Mouse (Mus musculus): ENCODE measurements around the gene Cit. TPM values are rescaled to one million over a fixed set of nuclear protein-coding genes. Genes with fewer than 3 reads are reported as not detected.
A peak's percentile ranks its signal among the peaks of the same experiment; 100 is the strongest.

Cit gene
- total RNA-seq, 2 experiments from 2014 or later = 178 to 201 TPM

- intact Hi-C loops (cut with DNase I) = no loop called here
- no peak for DNase-seq (ENCODE audit: low spot score in 2 of 2)
These were observed 176.5 kb downstream of the Cit start for GRCm38 (mm10) chr5:116021552-116021951.

DNA sequence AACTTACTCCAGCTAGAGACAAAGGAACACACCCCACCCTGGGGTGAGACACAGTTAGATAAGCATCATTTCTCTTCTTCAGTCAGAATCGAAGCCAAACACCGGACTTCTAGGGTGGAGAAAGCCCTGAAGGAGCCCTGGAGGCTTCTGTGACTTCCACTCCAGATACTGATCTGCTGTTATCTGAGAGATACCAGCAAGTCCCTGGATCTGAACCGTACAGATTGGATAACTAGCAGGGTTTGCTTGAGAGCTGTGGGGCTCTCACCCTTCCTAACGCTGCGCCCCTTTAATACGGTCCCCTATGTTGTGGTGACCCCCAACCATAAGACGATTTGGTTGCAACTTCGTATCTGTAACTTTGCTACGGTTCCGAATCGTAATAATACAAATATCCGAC is 177.1 kb downstream of the Cit start:
- no peak for DNase-seq (ENCODE audit: low spot score in 2 of 2)
- intact Hi-C loops (cut with DNase I) = no loop called here

DNA sequence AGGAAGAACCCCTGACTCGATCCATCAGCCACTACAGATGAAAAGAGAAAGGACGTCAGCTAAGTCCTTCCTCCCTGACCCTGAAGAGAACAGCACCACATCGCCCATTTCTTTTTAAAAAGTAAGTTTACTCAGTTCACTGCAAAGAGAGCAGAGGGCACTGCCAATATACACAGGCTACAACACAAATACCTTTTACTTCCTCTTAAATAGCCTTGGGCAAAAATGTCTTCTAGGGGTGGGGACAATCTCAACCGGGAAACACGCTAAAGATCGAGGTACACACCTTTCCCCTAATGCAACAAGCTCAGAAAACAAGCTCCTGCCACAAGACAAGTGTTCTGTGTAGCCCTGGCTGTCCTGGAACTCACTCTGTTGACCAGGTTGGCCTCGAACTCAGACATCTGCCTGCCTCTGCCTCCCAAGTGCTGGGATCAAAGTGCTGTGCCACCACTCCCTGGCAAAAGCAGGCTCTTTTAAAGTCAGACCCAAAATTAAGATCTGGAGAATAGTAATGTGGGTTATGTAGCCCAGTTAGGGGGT is 177.7 kb downstream of the Cit start:
- intact Hi-C loops (cut with DNase I) = no loop called here
- DNase-seq (ENCODE audit: low spot score in 2 of 2) = no peak

DNA sequence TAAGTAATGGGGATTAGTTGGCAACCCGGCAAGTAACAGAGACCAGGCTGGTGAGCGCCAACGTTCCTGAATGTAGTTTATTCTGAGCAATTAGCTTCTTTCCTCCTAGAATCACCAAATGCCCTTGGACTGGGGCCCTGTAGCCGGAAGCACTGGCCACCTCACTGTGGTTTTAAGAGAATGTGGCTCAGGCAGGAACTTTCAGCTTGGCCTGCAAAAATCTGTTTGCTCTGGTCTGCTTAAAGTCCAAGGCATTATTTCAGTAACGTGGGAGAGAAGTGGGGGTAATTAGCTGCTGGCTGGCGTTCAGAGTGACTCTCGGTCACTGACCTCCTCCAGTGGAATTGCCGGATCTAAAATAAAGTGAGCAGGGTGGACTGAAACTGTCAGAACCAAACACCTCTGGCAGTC is 178.2 kb downstream of the Cit start:
- DNase-seq (ENCODE audit: low spot score in 2 of 2) = no peak
- intact Hi-C loops (cut with DNase I) = no loop called here

GRCm38 (mm10) chr5:116023821-116024284 is 178.8 kb downstream of the Cit start:
- no peak for DNase-seq (ENCODE audit: low spot score in 2 of 2)
- intact Hi-C loops (cut with DNase I) = no loop called here

- intact Hi-C loops (cut with DNase I) = no loop called here
- DNase-seq (ENCODE audit: low spot score in 2 of 2) = peak; percentile 90 to 92
These were observed 179.3 kb downstream of the Cit start, which contains the start of gene Prkab1 for GRCm38 (mm10) chr5:116024327-116024739. TSS of gene Prkab1 (minus strand) at chr5:116024508.

- DNase-seq (ENCODE audit: low spot score in 2 of 2) = no peak
- intact Hi-C loops (cut with DNase I) = no loop called here
These were observed 181.0 kb downstream of the Cit start for GRCm38 (mm10) chr5:116026107-116026506.

DNA sequence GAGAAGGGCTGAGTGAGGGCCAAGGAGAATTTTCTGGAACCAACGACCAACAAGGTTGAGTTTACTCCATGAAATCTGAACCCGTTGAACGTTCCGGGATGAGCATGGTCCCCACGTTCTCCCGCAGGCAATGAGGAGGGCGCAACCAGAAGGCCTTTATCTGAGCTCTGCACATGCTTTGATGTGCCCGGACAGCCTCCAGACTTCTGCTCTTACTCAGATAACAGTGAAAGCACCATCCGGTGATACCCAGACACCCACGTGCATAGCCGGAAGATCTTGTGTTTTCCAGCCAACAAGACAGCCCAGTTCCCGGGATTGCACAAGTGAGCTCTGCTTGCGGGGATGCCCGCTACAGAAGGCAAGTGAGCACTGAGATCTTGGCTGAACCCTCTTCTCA is 181.5 kb downstream of the Cit start:
- intact Hi-C loops (cut with DNase I) = no loop called here
- DNase-seq (ENCODE audit: low spot score in 2 of 2) = no peak

DNA sequence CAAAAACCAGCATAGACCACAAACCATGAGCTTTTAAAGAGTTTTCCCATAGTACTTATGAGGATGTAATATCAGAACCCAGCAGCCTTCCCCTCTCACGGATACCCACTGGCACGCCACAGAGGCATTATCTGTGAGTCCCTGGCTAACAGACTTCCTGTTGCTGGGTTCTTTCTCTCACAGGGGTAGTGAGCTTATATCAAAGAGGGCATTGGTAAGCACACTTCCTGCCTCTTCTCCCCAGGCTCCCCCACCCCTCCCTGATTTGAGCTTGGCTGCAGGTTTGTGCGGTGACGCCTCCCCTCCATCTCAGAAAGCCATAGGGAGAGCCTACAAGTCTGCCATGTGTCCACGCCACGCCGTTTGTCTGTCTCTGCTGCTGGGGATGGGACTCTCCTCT is 184.0 kb downstream of the Cit start:
- intact Hi-C loops (cut with DNase I) = no loop called here
- DNase-seq (ENCODE audit: low spot score in 2 of 2) = no peak

GRCm38 (mm10) chr5:116030566-116031189 is 185.6 kb downstream of the Cit start:
- intact Hi-C loops (cut with DNase I) = loop anchor here (5.0 kb wide), 1 partner anchor 1067 kb away; no protein-coding TSS in a partner anchor

GRCm38 (mm10) chr5:116031190-116031577 is 186.1 kb downstream of the Cit start:
- intact Hi-C loops (cut with DNase I) = loop anchor here (5.0 kb wide), 1 partner anchor 1066 kb away; no protein-coding TSS in a partner anchor
- DNase-seq (ENCODE audit: low spot score in 2 of 2) = peak; percentile 59 to 65

More at GRCm38 (mm10) chr5:116030566-116031189, 185.6 kb downstream of the Cit start:
- DNase-seq (ENCODE audit: low spot score in 2 of 2) = no peak

- no peak for DNase-seq (ENCODE audit: low spot score in 2 of 2)
- intact Hi-C loops (cut with DNase I) = no loop called here
These were observed 191.4 kb downstream of the Cit start for GRCm38 (mm10) chr5:116036465-116036864.

DNA sequence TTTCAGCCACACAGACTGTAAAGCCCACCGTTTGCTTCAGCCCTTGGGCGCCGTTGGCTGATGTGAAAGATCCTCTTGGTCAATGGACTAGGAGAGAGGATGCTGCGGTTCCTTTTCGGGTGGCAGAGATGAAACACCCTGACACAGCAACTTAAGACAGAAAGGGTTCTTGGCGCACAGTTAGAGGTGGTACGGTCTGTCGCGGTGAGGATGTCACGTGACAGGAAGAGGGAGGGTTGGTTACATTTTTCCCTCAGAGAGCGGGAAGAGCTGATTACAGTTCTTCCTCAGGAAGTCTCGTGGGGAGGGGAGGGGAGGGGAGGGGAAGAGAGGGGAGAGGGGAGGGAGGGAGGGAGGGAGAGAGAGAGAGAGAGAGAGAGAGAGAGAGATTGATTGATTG is 192.7 kb downstream of the Cit start:
- intact Hi-C loops (cut with DNase I) = no loop called here
- DNase-seq (ENCODE audit: low spot score in 2 of 2) = no peak

DNA sequence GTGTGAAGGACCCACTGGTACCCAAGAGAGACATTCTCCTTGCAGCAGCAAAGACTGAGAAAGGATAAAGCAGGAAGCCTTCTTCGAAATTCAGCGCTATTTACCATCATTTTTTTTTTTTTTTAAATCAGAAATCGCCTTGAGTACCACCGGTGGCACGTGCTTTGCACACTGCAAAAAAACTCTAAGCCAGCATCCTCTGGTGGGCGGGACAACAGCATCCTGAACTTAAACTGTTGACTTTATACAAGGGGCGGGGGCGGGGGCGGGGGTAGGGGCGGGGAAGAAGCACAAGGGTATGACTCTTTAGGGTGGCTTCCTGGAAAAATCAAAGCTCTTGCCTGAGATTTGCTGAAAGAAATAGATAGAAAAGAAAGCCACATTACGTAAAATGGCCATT is 194.6 kb downstream of the Cit start:
- intact Hi-C loops (cut with DNase I) = no loop called here
- DNase-seq (ENCODE audit: low spot score in 2 of 2) = no peak

DNA sequence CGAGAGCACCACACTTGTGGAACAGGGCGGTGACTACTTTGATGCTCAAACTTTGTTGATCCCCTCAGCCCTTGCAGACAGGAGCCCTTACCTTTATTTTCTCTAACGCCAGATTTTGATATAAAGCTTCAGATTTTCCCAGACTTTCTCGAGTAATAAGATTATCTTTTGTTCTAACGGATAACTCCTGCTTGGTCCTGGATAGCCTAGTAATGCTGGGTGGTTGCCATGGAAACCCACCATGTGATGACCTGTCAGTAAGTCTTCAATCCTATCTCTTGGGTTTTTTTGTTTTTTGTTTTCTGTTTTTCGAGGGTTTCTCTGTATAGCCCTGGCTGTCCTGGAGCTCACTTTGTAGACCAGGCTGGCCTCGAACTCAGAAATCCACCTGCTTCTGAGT is 197.2 kb downstream of the Cit start:
- no peak for DNase-seq (ENCODE audit: low spot score in 2 of 2)
- intact Hi-C loops (cut with DNase I) = no loop called here

GRCm38 (mm10) chr5:116045581-116045980 is 200.5 kb downstream of the Cit start:
- DNase-seq (ENCODE audit: low spot score in 2 of 2) = no peak
- intact Hi-C loops (cut with DNase I) = no loop called here

- DNase-seq (ENCODE audit: low spot score in 2 of 2) = no peak
- intact Hi-C loops (cut with DNase I) = no loop called here
These were observed 201.2 kb downstream of the Cit start for GRCm38 (mm10) chr5:116046246-116046645.

- DNase-seq (ENCODE audit: low spot score in 2 of 2) = no peak
- intact Hi-C loops (cut with DNase I) = no loop called here
These were observed 203.2 kb downstream of the Cit start for GRCm38 (mm10) chr5:116048321-116048720.

DNA sequence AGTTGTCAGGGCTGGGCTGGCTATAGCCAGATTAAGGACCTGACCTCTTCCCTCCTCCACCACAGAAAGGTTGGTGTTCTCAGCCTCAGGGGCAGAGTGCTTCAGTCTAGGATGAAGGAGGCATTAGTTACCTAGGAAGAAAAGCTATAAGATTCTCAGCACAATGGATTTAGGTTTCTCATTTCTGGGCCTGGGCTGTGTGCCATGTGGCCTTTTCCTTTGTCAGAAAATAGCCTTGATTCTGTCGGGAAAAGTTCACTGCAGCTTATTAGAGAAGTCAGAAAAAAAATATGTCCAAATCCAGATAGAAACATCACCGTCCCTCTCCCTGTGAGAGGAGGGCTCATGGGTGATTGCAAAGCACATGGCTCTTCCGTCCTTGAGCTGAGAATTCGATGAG is 204.7 kb downstream of the Cit start:
- DNase-seq (ENCODE audit: low spot score in 2 of 2) = no peak
- intact Hi-C loops (cut with DNase I) = no loop called here

DNA sequence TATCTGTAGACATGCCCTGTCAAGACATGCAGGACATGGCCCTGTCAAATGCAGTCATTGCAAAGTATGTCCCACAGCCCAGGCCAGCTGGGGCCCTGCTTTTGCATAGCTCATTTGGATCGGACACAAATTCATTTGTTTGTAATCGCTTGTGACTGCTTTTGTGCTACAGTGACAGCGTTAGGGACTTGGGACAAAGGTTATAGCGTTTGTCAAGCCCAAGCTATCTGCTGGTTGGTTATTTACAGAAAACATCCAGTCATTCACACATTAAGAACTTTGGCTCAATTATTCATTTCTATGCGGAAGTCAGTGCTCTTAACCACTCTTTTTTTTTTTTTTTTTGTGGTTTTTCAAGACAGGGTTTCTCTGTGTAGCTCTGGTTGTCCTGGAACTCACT is 207.1 kb downstream of the Cit start:
- DNase-seq (ENCODE audit: low spot score in 2 of 2) = no peak
- intact Hi-C loops (cut with DNase I) = no loop called here

- no peak for DNase-seq (ENCODE audit: low spot score in 2 of 2)
- intact Hi-C loops (cut with DNase I) = no loop called here
These were observed 207.7 kb downstream of the Cit start for GRCm38 (mm10) chr5:116052826-116053225.
